Mouse (Mus musculus) kidney, postnatal 36 days (tissue): ENCODE results near the gene Ptpn14.

ENCODE experiments used
- DNase-seq, 2 experiments: peaks; one replicate each; pipeline ENCODE4 v3.0.0; 2021 to 2022; ENCODE audit warnings: mixed read lengths in 2 of 2

Gene Ptpn14

GRCm38 (mm10) chr1:189817089-189817488, 89.0 kb downstream of the Ptpn14 start:
- no peak for DNase-seq

- DNase-seq: peak; percentile 58 to 59
Observed at GRCm38 (mm10) chr1:189817810-189818209, 89.7 kb downstream of the Ptpn14 start.

GRCm38 (mm10) chr1:189820111-189820510, 92.0 kb downstream of the Ptpn14 start:
- DNase-seq: no peak

GRCm38 (mm10) chr1:189824436-189824835, 96.4 kb downstream of the Ptpn14 start:
- DNase-seq: no peak

GRCm38 (mm10) chr1:189830391-189830790, 102.3 kb downstream of the Ptpn14 start:
- DNase-seq: no peak

- peak; percentile 42 to 46 for DNase-seq
Observed at GRCm38 (mm10) chr1:189830797-189831232, 102.7 kb downstream of the Ptpn14 start.

- peak; percentile 35 to 45 for DNase-seq
Observed at GRCm38 (mm10) chr1:189833351-189833750, 105.3 kb downstream of the Ptpn14 start.

GRCm38 (mm10) chr1:189834166-189834565, 106.1 kb downstream of the Ptpn14 start:
- DNase-seq: no peak

- DNase-seq: no peak
Observed at GRCm38 (mm10) chr1:189846319-189846718, 118.3 kb downstream of the Ptpn14 start.

- no peak for DNase-seq
Observed at GRCm38 (mm10) chr1:189849550-189849949, 121.5 kb downstream of the Ptpn14 start.

- DNase-seq: no peak
Observed at GRCm38 (mm10) chr1:189852051-189852450, 124.0 kb downstream of the Ptpn14 start.

GRCm38 (mm10) chr1:189852456-189852855, 124.4 kb downstream of the Ptpn14 start:
- no peak for DNase-seq

GRCm38 (mm10) chr1:189854646-189855045, 126.6 kb downstream of the Ptpn14 start:
- no peak for DNase-seq

GRCm38 (mm10) chr1:189855739-189856138, 127.7 kb downstream of the Ptpn14 start:
- DNase-seq: no peak

- no peak for DNase-seq
Observed at GRCm38 (mm10) chr1:189858377-189858776, 130.3 kb downstream of the Ptpn14 start.

- DNase-seq: peak in 1 of 2 experiments; percentile 39
Observed at GRCm38 (mm10) chr1:189860112-189860941, 132.3 kb downstream of the Ptpn14 start.

GRCm38 (mm10) chr1:189860942-189861315, 132.9 kb downstream of the Ptpn14 start:
- DNase-seq: no peak

GRCm38 (mm10) chr1:189863727-189864126, 135.7 kb downstream of the Ptpn14 start:
- no peak for DNase-seq

GRCm38 (mm10) chr1:189864301-189864700, 136.2 kb downstream of the Ptpn14 start:
- DNase-seq: peak in 1 of 2 experiments; percentile 48

GRCm38 (mm10) chr1:189864846-189865560, 136.9 kb downstream of the Ptpn14 start:
- DNase-seq: no peak

GRCm38 (mm10) chr1:189866621-189867020, 138.6 kb downstream of the Ptpn14 start:
- DNase-seq: no peak

- DNase-seq: peak in 1 of 2 experiments; percentile 37
Observed at GRCm38 (mm10) chr1:189867034-189867433, 139.0 kb downstream of the Ptpn14 start.

GRCm38 (mm10) chr1:189867497-189867896, 139.4 kb downstream of the Ptpn14 start:
- peak; percentile 69 to 73 for DNase-seq

GRCm38 (mm10) chr1:189868036-189868435, 140.0 kb downstream of the Ptpn14 start:
- DNase-seq: peak in 1 of 2 experiments; percentile 53
